ENCODE assay signal across 8 mouse cellular contexts in genomic region chr8:126944781-126945691, GRCm38 (mm10). TPM values are rescaled to one million over a fixed set of nuclear protein-coding genes. Genes with fewer than 3 reads are reported as not detected.
A peak's percentile ranks its signal among the peaks of the same experiment; 100 is the strongest.
DNase-seq lines count a peak whose midpoint lies in the region; ATAC-seq and TF ChIP-seq lines count a peak whose summit lies in the region.

No protein-coding gene starts in this region.

- intact Hi-C loops in left cerebral cortex, postnatal 14 days (cut with DNase I): no loop called here

- TF ChIP-seq POLR2A in bone marrow, adult 2 months (IDR thresholded peaks at IDR 0.05; ENCODE audit: borderline replicate concordance, control insufficient read depth, low read depth, low read length): no peak

- peak overlapping the region; percentile 91 for H3K4me3 ChIP-seq in heart, embryonic 11.5 days (ENCODE audit: low read depth, low read length)
- peak overlapping the region; percentile 95 for H3K4me3 ChIP-seq in bone marrow, adult 2 months (replicated peaks; ENCODE audit: control insufficient read depth, low read depth, low read length)
- H3K4me3 ChIP-seq in embryonic facial prominence, embryonic 15.5 days (replicated peaks): peak overlapping the region; percentile 81
- peak overlapping the region; percentile 90 for H3K4me3 ChIP-seq in hindbrain, embryonic 14.5 days (replicated peaks; ENCODE audit: low read length)
- H3K4me3 ChIP-seq in midbrain, embryonic 13.5 days (replicated peaks): peak overlapping the region; percentile 75

- under 1% methylated on average over 46 of the region's 46 CpGs for WGBS in heart, embryonic 11.5 days (ENCODE audit: insufficient replicate concordance)
- WGBS in bone marrow, adult 2 months: under 1% methylated on average over 46 of the region's 46 CpGs
- WGBS in embryonic facial prominence, embryonic 15.5 days: under 1% methylated on average over 46 of the region's 46 CpGs
- WGBS in hindbrain, embryonic 14.5 days: under 1% methylated on average over 45 of the region's 46 CpGs
- WGBS in midbrain, embryonic 13.5 days: under 1% methylated on average over 46 of the region's 46 CpGs

- peak overlapping the region; percentile 96 for H3K9ac ChIP-seq in heart, embryonic 11.5 days (ENCODE audit: low read depth, low read length)
- peak overlapping the region; percentile 85 for H3K9ac ChIP-seq in embryonic facial prominence, embryonic 15.5 days
- peak overlapping the region; percentile 87 for H3K9ac ChIP-seq in hindbrain, embryonic 14.5 days
- H3K9ac ChIP-seq in midbrain, embryonic 13.5 days (replicated peaks): peak overlapping the region; percentile 93

- no peaks in the 10 kb centered on the region for H3K9me3 ChIP-seq in heart, embryonic 11.5 days (replicated peaks; ENCODE audit: control insufficient read depth, low read length)
- no peaks in the 10 kb centered on the region for H3K9me3 ChIP-seq in embryonic facial prominence, embryonic 15.5 days (replicated peaks)
- H3K9me3 ChIP-seq in hindbrain, embryonic 14.5 days (ENCODE audit: control insufficient read depth, low read length): no peaks in the 10 kb centered on the region
- no peaks in the 10 kb centered on the region for H3K9me3 ChIP-seq in midbrain, embryonic 13.5 days

- peak; percentile 51 for ATAC-seq in heart, embryonic 11.5 days (replicated peaks; ENCODE audit: insufficient number of reproducible peaks, low FRiP score, low TSS enrichment)
- ATAC-seq in embryonic facial prominence, embryonic 15.5 days (ENCODE audit: insufficient number of reproducible peaks, low FRiP score, low TSS enrichment, low read depth): peak; percentile 58
- peak; percentile 77 for ATAC-seq in hindbrain, embryonic 14.5 days (ENCODE audit: low FRiP score)
- ATAC-seq in midbrain, embryonic 13.5 days: peak; percentile 85

- H3K27ac ChIP-seq in heart, embryonic 11.5 days (ENCODE audit: low read depth, low read length): peak overlapping the region; percentile 90
- H3K27ac ChIP-seq in bone marrow, adult 2 months (ENCODE audit: control insufficient read depth, insufficient read depth, low read depth, low read length, poor library complexity): peak overlapping the region; percentile 79
- peak overlapping the region; percentile 88 for H3K27ac ChIP-seq in embryonic facial prominence, embryonic 15.5 days (replicated peaks)
- H3K27ac ChIP-seq in hindbrain, embryonic 14.5 days: peak overlapping the region; percentile 82
- H3K27ac ChIP-seq in midbrain, embryonic 13.5 days: peak overlapping the region; percentile 88

- no peaks in the 10 kb centered on the region for H3K36me3 ChIP-seq in heart, embryonic 11.5 days (ENCODE audit: control insufficient read depth, insufficient read depth, low read length)
- peaks cover 20% of the 10 kb centered on the region for H3K36me3 ChIP-seq in embryonic facial prominence, embryonic 15.5 days
- peaks cover 21% of the 10 kb centered on the region for H3K36me3 ChIP-seq in hindbrain, embryonic 14.5 days (replicated peaks; ENCODE audit: control insufficient read depth, insufficient read depth)
- peaks cover 19% of the 10 kb centered on the region for H3K36me3 ChIP-seq in midbrain, embryonic 13.5 days

- peaks cover 11% of the 10 kb centered on the region for H3K4me1 ChIP-seq in heart, embryonic 11.5 days (ENCODE audit: control insufficient read depth, insufficient read depth, low read length)
- peaks cover 6% of the 10 kb centered on the region; the same call in 1 of the 2 replicates for H3K4me1 ChIP-seq in bone marrow, adult 2 months (ENCODE audit: control insufficient read depth, insufficient read depth, low read length)
- peaks cover 21% of the 10 kb centered on the region for H3K4me1 ChIP-seq in embryonic facial prominence, embryonic 15.5 days
- H3K4me1 ChIP-seq in hindbrain, embryonic 14.5 days (replicated peaks; ENCODE audit: control insufficient read depth, insufficient read depth, low read length): peaks cover 17% of the 10 kb centered on the region
- peaks cover 26% of the 10 kb centered on the region for H3K4me1 ChIP-seq in midbrain, embryonic 13.5 days (replicated peaks)

- peak overlapping the region; percentile 95 for H3K4me2 ChIP-seq in heart, embryonic 11.5 days
- peak overlapping the region; percentile 86 for H3K4me2 ChIP-seq in embryonic facial prominence, embryonic 15.5 days (replicated peaks)
- H3K4me2 ChIP-seq in hindbrain, embryonic 14.5 days (replicated peaks): peak overlapping the region; percentile 88
- peak overlapping the region; percentile 98 for H3K4me2 ChIP-seq in midbrain, embryonic 13.5 days (replicated peaks)

- DNase-seq in heart, adult 8-10 months (ENCODE audit: low spot score): no peak
- DNase-seq in hindbrain, embryonic 14.5 days (ENCODE audit: low spot score): peak; percentile 53
- peak; percentile 34 to 72 for DNase-seq in left cerebral cortex, postnatal 14 days (ENCODE audit: low spot score in 2 of 2)
- peak; percentile 9 to 19 for DNase-seq in spleen, postnatal 36 days (ENCODE audit: low spot score in 2 of 2)

- TF ChIP-seq CTCF in bone marrow, adult 2 months (IDR thresholded peaks at IDR 0.05; ENCODE audit: control insufficient read depth, insufficient read depth, low read length): no peak

- no peaks in the 10 kb centered on the region for H3K27me3 ChIP-seq in heart, embryonic 11.5 days (ENCODE audit: control insufficient read depth, insufficient read depth, low read length)
- H3K27me3 ChIP-seq in embryonic facial prominence, embryonic 15.5 days: no peaks in the 10 kb centered on the region
- H3K27me3 ChIP-seq in hindbrain, embryonic 14.5 days (ENCODE audit: control insufficient read depth, insufficient read depth, low read length): no peaks in the 10 kb centered on the region
- H3K27me3 ChIP-seq in midbrain, embryonic 13.5 days: no peaks in the 10 kb centered on the region

RNA-seq across cellular contexts. Expression of gene Tomm20, which starts 0.6 kb away (rescaled TPM):
- polyA plus RNA-seq in heart, embryonic 11.5 days (2014; fragmentation: Nextera tagmentation; extraction: Ambion mirVana): 237 and 242 TPM in 2 replicates
- 100 to 1,000 TPM in 1 of 4 experiments, 10 to 100 TPM in 3; 82.0 to 104 (median 91.0) TPM for total RNA-seq in heart, adult 8-10 months (2022)
- polyA plus RNA-seq in bone marrow, adult 2 months (2011; ENCODE audit: insufficient read depth, insufficient read length, low replicate concordance, missing spikeins): 48.1 and 91.8 TPM in 2 replicates
- polyA plus RNA-seq in embryonic facial prominence, embryonic 15.5 days (2015; fragmentation: Nextera tagmentation; extraction: Ambion mirVana): 185 and 193 TPM in 2 replicates
- 208 and 216 TPM in 2 replicates for polyA plus RNA-seq in hindbrain, embryonic 14.5 days (2014; fragmentation: Nextera tagmentation; extraction: Ambion mirVana)
- 100 to 1,000 TPM; 162 to 168 TPM for total RNA-seq in left cerebral cortex, postnatal 14 days (2021)
- 198 and 207 TPM in 2 replicates for polyA plus RNA-seq in midbrain, embryonic 13.5 days (2015; fragmentation: Nextera tagmentation; extraction: Ambion mirVana)

RNA-seq across cellular contexts. Expression of gene Rbm34, which starts 25.8 kb away (rescaled TPM):
- polyA plus RNA-seq in heart, embryonic 11.5 days (2014; fragmentation: Nextera tagmentation; extraction: Ambion mirVana): 15.6 and 16.0 TPM in 2 replicates
- total RNA-seq in heart, adult 8-10 months (2022): 1 to 10 TPM; 2.7 to 4.1 (median 3.2) TPM
- 11.9 and 17.9 TPM in 2 replicates for polyA plus RNA-seq in bone marrow, adult 2 months (2011; ENCODE audit: insufficient read depth, insufficient read length, low replicate concordance, missing spikeins)
- 23.1 and 23.7 TPM in 2 replicates for polyA plus RNA-seq in embryonic facial prominence, embryonic 15.5 days (2015; fragmentation: Nextera tagmentation; extraction: Ambion mirVana)
- polyA plus RNA-seq in hindbrain, embryonic 14.5 days (2014; fragmentation: Nextera tagmentation; extraction: Ambion mirVana): 23.2 and 24.3 TPM in 2 replicates
- total RNA-seq in left cerebral cortex, postnatal 14 days (2021): 10 to 100 TPM; 12.8 to 14.1 TPM
- polyA plus RNA-seq in midbrain, embryonic 13.5 days (2015; fragmentation: Nextera tagmentation; extraction: Ambion mirVana): 26.5 and 29.6 TPM in 2 replicates
